Mouse (Mus musculus) Patski (cell line): ENCODE measurements at regions not wholly inside any gene's neighbourhood (a gene's known extent, or its start where the extent isn't known, plus 50 kb on each side); places are given as distances from the start of the nearest gene placed in this dataset.

Experiments used
- ATAC-seq: fragments of 100-300 bp; one replicate; pipeline ENCODE4 v1.8.0; 2021
- CTCF ChIA-PET: fragments of 350-600 bp; sonication (Branson Sonifier 250); formaldehyde crosslinking; loops from one replicate; lab custom pipeline; 2022; ENCODE audit warnings: inconsistent platforms; lab: Charles Lee
- POLR2A ChIA-PET: fragments of 350-600 bp; sonication (Branson Sonifier 250); formaldehyde crosslinking; loops from one replicate; lab custom pipeline; 2022; ENCODE audit warnings: antibody characterized with exemption, inconsistent platforms; lab: Charles Lee
- DNase-seq: peaks from one replicate; pipeline ENCODE4 v3.0.0-alpha.2; 2011; ENCODE audit warnings: low read depth, low spot score
- H3K27me3 ChIP-seq: fragments of 371-371 bp; one replicate; pipeline ENCODE4 v1.5.1; 2021
- CTCF ChIP-seq: fragments of 100-300 bp; IDR thresholded peaks from one replicate; pipeline ENCODE4 v1.5.1; 2021
- in situ Hi-C: fragments of 300-500 bp; cut with MboI; formaldehyde crosslinking; loops from 3 replicates; pipeline ENCODE4 v1.11.1; 2018; ENCODE audit warnings: low pct_unique_long_range_greater_than_20kb, mixed read lengths

DNA sequence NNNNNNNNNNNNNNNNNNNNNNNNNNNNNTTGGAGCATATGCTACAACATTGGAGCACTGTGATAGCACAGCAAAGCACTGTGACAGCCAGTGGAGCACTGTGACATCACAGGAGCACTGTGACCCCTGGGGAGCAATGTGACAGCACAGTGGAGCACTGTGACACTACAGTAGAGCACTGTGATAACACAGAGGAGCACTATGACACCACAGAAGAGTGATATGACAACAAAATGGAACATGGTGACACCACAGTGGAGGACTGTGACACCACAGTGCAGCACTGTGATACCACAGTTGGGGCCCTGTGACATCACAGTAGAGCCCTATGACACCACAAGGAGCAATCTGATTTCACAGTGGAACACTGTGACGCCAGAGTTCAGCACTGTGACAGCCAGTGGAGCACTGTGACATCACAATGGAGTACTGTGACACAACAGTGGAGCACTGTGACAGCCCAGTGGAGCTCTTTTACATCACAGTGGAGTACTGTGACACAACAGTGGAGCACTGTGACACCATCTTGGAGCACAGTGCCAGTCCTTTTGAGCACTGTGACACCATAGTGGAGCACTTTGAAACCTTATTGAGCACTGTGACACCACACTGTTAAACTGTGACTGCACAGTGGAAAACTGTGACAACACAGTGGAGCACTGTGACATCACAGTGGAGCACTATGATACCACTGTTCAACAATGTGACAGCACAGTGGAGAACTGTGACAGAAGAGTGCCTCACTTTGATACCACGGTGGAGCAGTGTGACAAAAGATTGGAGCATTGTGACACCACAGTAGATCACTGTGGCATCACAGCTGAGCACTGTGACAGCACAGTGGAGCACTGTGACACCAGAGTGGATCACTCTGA is 116.9 kb upstream of the Vmn1r2 start:
- ChIA-PET POLR2A (no interaction called here), CTCF (no interaction called here)
- peak; percentile 40 for ATAC-seq
- H3K27me3 ChIP-seq = no peaks in the 10 kb centered on the region
- in situ Hi-C loops = no loop called here
- no peak for DNase-seq
- TF ChIP-seq CTCF = no peak

DNA sequence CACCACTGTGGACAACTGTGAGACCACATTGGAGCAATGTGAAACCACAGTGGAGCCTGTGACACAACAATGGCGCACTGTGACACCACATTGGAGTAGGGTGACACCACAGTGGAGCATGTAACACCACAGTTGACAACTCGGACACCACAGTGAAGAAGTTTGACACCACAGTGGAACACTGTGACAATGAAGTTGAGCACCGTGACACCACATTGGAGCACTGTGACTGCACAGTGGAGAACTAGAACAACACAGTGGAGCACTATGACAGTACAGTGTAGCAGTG is 116.3 kb upstream of the Vmn1r2 start:
- TF ChIP-seq CTCF = no peak
- no peaks in the 10 kb centered on the region for H3K27me3 ChIP-seq
- ChIA-PET CTCF (no interaction called here), POLR2A (no interaction called here)
- in situ Hi-C loops = no loop called here
- ATAC-seq = no peak
- no peak for DNase-seq

DNA sequence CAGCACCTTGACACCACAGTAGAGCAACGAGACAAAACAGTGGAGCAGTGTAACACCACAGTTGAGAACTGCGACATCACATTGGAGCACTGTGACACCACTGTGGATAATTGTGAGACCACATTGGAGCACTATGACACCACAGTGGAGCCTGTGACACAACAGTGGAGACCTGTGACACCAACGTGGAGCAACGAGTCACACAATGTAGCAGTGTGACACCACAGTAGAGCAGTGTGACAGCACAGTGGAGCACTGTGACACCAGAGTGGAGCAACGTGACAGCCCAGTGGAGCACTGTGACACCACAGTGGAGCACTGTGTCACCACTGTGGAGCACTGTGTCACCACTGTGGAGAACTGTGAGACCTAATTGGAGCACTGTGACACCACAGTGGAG is 115.9 kb upstream of the Vmn1r2 start:
- in situ Hi-C loops = no loop called here
- no peaks in the 10 kb centered on the region for H3K27me3 ChIP-seq
- no peak for DNase-seq
- ChIA-PET POLR2A (no interaction called here), CTCF (no interaction called here)
- TF ChIP-seq CTCF = no peak
- ATAC-seq = no peak

DNA sequence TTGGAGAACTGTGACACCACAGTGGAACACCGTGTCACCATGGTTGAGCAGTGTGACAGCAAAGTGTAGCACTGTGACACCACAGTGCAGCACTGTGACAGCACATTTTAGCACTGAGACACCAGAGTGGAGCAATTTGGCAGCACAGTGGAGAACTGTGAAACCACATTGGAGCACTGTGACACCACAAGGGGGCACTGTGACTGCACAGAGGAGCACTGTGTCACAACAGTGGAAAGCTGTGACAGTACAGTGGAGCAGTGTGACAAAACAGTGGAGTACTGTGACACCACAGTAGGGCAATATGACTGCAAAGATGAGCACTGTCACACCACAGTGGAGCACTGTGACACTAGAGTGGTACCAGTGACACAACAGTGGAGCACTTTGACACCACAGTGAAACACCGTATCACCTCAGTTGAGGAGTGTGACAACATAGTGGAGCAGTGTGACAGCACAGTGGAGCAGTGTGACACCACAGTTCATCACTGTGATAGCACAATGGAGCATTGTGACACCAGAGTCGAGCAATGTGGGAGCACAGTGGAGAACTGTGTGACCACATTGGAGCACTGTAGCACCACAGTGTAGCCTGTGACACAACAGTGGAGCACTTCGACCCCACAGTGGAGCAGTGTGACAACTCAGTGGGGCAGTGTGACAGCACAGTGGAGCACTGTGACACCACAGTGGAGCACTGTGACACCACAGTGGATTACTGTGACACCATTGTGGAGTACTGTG is 114.6 kb upstream of the Vmn1r2 start:
- no peaks in the 10 kb centered on the region for H3K27me3 ChIP-seq
- peak; percentile 52 for TF ChIP-seq CTCF
- CTCF ChIA-PET = no interaction called here
- DNase-seq (no peak), ATAC-seq (peak; percentile 22)
- in situ Hi-C loops = no loop called here
- POLR2A ChIA-PET = no interaction called here

DNA sequence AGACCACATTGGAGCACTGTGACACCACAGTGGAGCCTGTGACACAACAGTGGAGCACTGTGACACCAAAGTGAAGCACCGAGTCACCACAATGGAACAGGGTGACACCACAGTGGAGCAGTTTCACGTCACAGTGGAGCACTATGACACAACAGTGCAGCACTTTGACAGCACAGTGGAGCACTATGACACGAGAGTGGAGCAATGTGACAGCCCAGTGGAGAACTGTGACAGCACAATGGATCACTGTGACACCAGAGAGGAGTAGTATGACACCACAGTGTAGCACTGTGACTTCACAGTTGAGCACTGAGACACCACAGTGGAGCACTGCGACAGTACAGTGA is 114.1 kb upstream of the Vmn1r2 start:
- H3K27me3 ChIP-seq = no peaks in the 10 kb centered on the region
- no peak for TF ChIP-seq CTCF
- ATAC-seq = no peak
- no peak for DNase-seq
- in situ Hi-C loops = no loop called here
- POLR2A ChIA-PET = no interaction called here
- CTCF ChIA-PET = no interaction called here

DNA sequence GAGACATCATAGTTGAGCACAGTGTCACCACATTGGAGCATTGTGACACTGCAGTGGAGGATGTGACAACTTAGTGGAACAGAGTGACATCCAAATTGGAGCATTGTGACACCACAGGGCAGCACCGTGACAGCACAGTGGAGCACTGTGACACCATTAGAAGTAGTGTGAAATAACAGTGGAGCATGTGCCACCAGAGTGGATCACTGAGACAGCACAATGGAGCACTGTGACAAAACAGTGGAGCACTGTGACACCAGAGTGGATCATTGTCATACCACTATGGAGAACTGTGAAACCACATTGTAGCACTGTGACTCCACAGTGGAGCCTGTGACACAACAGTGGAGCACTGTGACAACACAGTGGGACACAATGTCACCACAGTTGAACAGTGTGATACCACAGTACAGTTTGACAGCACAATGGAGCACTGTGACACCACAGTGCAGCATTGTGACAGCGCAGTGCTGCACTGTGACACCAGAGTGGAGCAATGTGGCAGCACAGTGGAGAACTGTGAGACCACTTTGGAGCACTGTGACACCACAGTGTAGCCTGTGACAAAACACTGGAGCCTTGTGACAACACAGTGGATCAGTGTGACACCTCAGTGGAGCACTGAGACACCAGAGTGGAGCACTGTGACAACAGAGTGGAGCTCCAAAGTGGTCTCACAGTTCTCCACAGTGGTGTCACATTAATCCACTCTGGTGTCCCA is 113.5 kb upstream of the Vmn1r2 start:
- no peak for ATAC-seq
- POLR2A ChIA-PET = no interaction called here
- CTCF ChIA-PET = no interaction called here
- no peaks in the 10 kb centered on the region for H3K27me3 ChIP-seq
- in situ Hi-C loops = no loop called here
- no peak for DNase-seq
- no peak for TF ChIP-seq CTCF

DNA sequence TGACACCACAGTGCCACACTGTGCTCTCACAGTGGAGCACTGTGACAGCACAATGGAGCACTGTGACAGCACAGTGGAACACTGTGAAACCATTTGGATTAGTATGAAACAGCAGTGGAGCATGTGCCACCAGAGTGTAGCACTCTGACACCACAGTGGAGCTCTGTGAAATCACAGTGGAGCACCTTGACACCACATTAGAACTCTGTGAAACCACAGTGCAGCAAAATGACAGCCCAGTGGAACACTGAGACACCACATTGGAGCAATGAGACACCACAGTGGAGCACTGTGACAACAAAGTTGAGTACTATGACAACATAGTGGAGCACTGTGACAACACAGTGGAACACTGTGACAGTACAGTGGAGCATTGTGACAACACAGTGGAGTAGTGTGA is 112.2 kb upstream of the Vmn1r2 start:
- TF ChIP-seq CTCF = no peak
- CTCF ChIA-PET = no interaction called here
- no peak for ATAC-seq
- no peak for DNase-seq
- POLR2A ChIA-PET = no interaction called here
- H3K27me3 ChIP-seq = no peaks in the 10 kb centered on the region
- in situ Hi-C loops = no loop called here

DNA sequence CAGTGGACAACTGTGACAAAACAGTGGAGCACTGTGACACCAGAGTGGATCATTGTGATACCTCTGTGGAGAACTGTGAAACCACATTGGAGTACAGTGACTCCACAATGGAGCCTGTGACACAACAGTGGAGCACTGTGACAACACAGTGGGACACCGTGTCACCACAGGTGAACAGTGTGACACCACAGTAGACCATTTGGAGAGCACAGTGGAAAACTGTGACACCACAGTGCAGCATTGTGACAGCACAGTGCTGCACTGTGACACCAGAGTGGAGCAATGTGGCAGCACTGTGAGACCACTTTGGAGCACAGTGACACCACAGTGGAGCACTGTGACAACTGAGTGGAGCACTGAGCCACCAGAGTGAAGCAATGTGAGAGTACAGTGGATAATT is 111.7 kb upstream of the Vmn1r2 start:
- CTCF ChIA-PET = no interaction called here

DNA sequence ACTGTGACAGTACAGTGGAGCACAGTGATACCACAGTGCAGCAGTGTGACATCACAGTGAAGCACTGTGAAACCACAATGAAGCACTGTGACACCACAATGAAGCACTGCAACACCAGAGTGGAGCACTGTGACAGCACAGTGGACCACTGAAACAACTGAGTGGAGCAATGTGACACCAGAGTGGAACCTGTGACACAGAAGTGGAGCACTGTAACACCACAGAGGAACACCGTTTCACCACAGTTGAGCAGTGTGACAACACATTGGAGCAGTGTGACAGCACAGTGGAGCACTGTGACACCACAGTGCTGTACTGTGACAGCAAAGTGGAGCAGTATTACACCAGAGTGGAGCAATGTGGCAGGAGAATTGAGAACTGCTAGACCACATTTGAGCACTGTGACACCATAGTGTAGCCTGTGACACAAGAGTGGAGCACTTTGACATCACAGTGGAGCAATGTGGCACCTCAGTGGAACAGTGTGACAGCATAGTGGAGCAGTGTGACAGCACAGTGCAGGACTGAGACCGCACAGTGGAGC is 107.5 kb upstream of the Vmn1r2 start:
- in situ Hi-C loops = no loop called here
- no peak for DNase-seq
- ChIA-PET POLR2A (no interaction called here), CTCF (no interaction called here)
- ATAC-seq = no peak
- no peak for TF ChIP-seq CTCF
- H3K27me3 ChIP-seq = no peaks in the 10 kb centered on the region

More for the DNA sequence above, 111.7 kb upstream of the Vmn1r2 start:
- POLR2A ChIA-PET = no interaction called here
- no peak for TF ChIP-seq CTCF
- DNase-seq (no peak), ATAC-seq (no peak)
- in situ Hi-C loops = no loop called here
- H3K27me3 ChIP-seq = no peaks in the 10 kb centered on the region

DNA sequence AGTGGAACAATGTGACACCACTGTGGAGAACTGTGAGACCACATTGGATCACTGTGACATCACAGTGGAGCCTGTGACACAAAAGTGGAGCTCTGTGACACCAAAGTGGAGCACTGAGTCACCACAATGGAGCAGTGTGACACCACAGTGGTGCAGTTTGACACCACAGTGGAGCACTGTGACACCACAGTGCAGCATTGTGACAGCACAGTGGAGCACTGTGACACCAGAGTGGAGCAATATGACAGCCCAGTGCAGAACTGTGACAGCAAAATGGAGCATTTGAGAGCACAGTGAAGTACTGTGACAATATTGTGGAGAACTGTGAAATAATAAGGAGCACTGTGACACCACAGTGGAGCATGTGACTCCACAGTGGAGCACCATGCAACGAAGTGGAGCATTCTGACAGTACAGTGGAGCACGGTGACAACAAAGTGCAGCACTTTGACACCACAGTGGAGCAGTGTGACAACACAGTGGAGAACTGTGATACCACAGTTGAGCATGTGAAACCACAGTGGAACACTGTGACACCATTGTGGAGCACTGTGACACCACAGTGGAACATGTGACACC is 105.0 kb upstream of the Vmn1r2 start:
- ChIA-PET CTCF (no interaction called here), POLR2A (no interaction called here)

More for the DNA sequence above, 105.0 kb upstream of the Vmn1r2 start:
- ATAC-seq (no peak), DNase-seq (no peak)
- no peaks in the 10 kb centered on the region for H3K27me3 ChIP-seq
- TF ChIP-seq CTCF = no peak
- in situ Hi-C loops = no loop called here
